Mouse (Mus musculus): ENCODE data around the gene Tlr12.
A peak's percentile ranks its signal among the peaks of the same experiment; 100 is the strongest.
"Not testable (repeated sequence)": the region's sequence is repeated elsewhere in the genome, so short reads cannot be mapped to it uniquely, and the experiment has no call there.

The Tlr12 gene

GRCm38 (mm10) chr4:128618963-128619362 lies 544 bp upstream of the Tlr12 start:
- no peak for DNase-seq

GRCm38 (mm10) chr4:128617363-128618120 lies 877 bp downstream of the Tlr12 start:
- DNase-seq, result no peak

- no peak for DNase-seq
Observed at GRCm38 (mm10) chr4:128615761-128616160, 2.7 kb downstream of the Tlr12 start.

- no peak for DNase-seq
Observed at GRCm38 (mm10) chr4:128613326-128613725, 5.1 kb downstream of the Tlr12 start.

DNA sequence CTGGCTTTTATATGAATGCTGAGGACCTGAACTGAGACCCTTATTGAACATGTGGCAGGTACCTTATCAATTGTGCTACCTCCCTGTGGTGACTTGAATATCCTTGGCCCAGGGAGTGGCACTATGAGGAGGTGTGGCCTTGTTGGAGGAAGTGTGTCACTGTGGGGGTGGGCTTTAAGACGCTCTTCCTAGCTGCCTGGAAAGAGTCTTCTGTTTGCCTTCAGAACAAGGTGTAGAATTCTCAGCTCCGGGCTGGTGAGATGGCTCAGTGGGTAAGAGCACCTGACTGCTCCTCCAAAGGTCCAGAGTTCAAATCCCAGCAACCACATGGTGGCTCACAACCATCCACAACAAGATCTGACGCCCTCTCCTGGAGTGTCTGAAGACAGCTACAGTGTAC lies 6.7 kb downstream of the Tlr12 start:
- DNase-seq, result not testable (repeated sequence)

GRCm38 (mm10) chr4:128610706-128611105 lies 7.7 kb downstream of the Tlr12 start:
- DNase-seq, result no peak

DNA sequence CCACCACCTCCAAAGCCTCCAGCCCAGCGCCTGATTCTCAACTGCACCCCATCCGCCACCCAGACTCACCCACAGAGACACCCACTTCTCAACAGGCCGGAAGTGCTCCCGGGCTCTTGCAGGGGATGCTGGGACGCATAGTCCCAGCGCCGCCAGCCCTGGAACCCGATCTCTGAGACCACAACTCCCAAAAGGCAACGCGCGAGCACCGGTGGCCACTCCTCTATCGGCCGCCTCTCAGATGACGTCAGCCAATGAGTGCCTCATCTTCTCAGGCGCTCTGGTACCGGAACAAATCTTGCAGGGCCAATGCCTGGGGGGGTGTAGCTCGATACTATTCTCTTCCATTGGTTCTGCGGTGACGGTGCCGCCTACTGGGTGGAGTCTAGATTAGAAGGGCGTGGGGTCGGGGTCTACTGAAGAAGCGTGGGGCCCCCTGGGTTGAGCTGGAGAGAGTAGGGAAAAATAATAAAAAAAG lies 8.5 kb downstream of the Tlr12 start, which contains the start of gene Zscan20:
Gene Zscan20 (minus strand): TSS at position 174 of the 478 bp plus-strand sequence.
- peak; percentile 98 to 99 for DNase-seq

- peak in 1 of 2 experiments; percentile 11 for DNase-seq
Observed at GRCm38 (mm10) chr4:128609276-128609924, 9.0 kb downstream of the Tlr12 start.

DNA sequence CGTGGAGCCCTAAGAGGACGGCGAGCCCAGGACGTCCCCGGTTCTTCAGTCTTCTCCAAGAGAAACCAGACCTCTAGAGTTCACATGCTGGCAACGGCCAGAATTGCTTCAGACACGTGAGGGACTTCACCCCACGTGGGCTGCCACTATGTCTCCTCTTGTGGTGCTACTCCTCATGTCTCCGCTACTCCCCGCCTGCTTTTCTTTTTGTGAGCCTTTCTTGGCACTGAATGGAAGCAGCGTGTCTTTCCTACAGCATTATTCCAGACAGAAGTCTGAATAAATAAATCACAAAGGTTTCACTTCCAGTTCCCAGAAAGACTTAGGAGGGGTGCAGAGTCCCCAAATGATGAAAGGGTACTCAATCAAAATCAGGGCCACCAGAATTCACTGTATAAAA lies 10.8 kb downstream of the Tlr12 start:
- no peak for DNase-seq

DNA sequence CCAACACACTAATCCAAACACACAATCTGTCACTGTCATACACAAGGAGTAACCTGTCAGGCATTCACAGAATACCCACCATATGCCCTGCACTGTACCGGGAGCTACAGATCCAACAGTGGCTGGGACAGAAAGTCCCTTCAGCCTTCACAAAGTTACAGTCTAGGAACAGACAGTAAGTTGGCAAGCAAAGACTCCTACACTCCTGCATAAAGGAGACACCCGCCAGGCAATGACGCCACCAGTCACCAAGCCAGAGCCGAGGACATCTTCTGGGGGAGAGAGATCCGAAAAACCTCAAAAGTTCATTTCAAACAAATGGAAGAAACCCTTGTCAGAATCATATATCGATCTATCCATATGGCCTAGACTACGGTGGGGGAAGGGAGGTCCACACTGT lies 11.8 kb downstream of the Tlr12 start:
- DNase-seq, result no peak

DNA sequence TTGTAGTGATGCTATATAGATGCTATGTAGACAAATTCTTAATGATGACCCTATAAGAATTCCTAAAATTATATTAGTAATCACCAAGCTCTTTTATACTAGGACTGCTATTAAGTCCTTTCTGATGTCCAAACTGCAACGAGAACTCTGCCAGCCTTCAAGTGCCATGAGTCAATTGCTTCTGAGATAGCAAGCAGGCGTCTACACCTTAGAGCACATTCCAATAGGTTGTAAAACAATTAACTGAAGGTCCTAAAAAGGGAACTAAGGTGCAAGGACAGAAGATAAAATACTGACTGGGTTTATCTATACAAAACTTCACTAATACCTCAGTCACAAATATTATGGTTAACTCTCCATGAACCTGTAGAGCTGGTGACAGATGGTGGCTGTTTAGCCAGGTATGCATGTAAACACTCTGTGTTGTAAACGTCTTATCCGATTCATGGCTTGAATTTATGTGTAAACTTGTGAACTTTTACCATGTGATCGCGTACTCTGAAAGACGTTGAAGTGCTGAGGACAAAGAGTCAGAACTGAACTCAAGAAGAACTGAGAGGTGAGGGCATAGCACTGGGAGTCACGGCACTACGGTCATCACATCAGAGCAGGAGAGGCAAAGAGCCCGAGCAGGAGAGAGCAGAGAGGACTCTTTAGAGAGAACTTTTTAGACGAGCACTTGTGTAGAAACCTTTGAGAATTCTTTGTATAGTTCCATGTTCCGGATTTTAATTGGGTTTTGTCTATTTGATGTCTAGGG lies 20.4 kb downstream of the Tlr12 start:
- DNase-seq, result no peak

DNA sequence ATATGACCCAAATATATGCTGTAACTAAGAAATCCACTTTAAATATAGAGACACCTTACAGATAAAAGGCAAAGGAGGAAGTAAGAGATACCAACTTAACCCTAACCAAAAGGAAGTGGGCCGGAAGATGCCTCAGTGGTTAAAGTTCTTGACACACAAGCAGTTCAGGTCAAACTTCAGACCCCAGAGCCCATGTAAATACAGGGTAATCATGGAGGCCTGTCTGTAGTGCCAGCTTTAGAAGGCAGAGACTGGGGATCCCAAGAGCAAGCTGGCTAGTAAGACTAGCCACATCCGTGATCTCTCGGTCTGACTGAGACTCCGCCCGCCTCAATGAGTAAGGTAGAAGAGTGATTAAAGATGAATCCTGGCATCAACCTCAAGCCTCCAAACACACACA lies 24.4 kb downstream of the Tlr12 start:
- no peak for DNase-seq

DNA sequence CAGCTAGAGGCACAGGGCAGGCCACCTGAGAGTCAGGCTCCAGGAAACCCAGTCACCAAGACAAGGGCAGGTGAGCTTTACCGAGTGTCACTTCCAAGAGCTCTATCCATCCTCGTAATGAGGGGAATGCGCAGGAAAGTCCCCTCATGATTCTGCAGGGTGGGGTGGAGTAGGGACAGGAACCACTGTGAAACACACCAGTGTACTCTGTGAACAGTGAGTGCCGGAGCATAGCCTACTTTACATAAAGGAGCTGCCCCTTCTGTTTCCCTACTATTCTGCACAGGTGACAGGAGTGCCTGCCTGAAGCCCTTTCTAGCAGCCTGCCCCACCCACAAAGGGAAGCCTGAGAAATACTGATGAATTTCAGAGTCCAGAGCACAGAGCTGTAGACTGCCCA lies 25.1 kb downstream of the Tlr12 start:
- no peak for DNase-seq

DNA sequence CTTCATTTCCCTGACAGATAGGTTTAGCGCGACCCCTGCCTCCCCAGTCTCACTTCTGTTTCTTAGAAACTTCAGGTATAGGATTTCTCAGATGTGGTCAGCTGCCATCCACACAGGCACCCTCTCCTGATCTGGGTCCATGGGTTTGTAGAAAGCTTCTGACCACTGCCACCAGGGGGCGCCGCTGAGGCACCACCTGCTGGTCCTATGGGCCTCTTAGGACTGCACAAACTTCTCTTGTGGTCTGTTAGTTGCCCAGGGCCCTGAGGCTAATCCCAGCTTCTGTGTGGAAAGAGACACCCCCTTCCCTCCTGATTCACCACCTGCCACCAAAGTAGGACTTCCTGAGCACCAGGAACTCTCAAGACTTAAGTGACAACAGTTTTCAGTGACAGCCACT lies 39.2 kb downstream of the Tlr12 start:
- DNase-seq, result peak; percentile 13 to 29

DNA sequence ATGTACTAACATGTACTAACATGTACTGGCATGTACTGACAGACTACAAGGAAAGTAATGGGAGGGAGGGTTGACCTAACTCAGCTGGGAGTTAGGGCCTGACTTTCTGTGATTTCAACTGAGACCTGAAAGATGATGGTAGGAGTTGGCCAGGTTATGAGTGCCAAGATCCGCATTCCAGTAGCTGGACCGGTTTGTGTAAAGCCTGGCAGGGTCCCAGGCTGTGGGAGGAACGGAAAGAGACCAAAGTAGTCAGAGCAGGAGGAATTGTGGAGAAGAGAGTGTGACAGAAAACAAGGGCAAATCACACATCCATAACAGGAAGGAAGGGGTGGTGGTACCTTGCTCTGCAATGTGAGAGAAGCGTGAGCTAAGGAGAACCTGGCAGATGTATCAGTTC lies 42.6 kb downstream of the Tlr12 start:
- DNase-seq, result peak; percentile 57 to 68
